Mouse (Mus musculus) Patski (cell line): Measurements from ENCODE around the gene Prelp. TPM values are rescaled to one million over a fixed set of nuclear protein-coding genes. Genes with fewer than 3 reads are reported as not detected.
"Not testable (repeated sequence)": the region's sequence is repeated elsewhere in the genome, so short reads cannot be mapped to it uniquely, and the experiment has no call there.

Experiments
- ATAC-seq: fragments of 100-300 bp; one replicate; pipeline ENCODE4 v1.8.0; 2021
- CTCF ChIA-PET: fragments of 350-600 bp; sonication (Branson Sonifier 250); formaldehyde crosslinking; loops from one replicate; lab custom pipeline; 2022; ENCODE audit warnings: inconsistent platforms; lab: Charles Lee
- POLR2A ChIA-PET: fragments of 350-600 bp; sonication (Branson Sonifier 250); formaldehyde crosslinking; loops from one replicate; lab custom pipeline; 2022; ENCODE audit warnings: antibody characterized with exemption, inconsistent platforms; lab: Charles Lee
- DNase-seq: peaks from one replicate; pipeline ENCODE4 v3.0.0-alpha.2; 2011; ENCODE audit warnings: low read depth, low spot score
- H3K27me3 ChIP-seq: fragments of 371-371 bp; one replicate; pipeline ENCODE4 v1.5.1; 2021
- CTCF ChIP-seq: fragments of 100-300 bp; IDR thresholded peaks from one replicate; pipeline ENCODE4 v1.5.1; 2021
- in situ Hi-C: fragments of 300-500 bp; cut with MboI; formaldehyde crosslinking; loops from 3 replicates; pipeline ENCODE4 v1.11.1; 2018; ENCODE audit warnings: low pct_unique_long_range_greater_than_20kb, mixed read lengths
- polyA plus RNA-seq: library from polyadenylated mRNA; unstranded; gene quantifications from one replicate; pipeline ENCODE4 v1.2.3, GENCODE M21; 2021

The Prelp gene
- 0.05 TPM for polyA plus RNA-seq

DNA sequence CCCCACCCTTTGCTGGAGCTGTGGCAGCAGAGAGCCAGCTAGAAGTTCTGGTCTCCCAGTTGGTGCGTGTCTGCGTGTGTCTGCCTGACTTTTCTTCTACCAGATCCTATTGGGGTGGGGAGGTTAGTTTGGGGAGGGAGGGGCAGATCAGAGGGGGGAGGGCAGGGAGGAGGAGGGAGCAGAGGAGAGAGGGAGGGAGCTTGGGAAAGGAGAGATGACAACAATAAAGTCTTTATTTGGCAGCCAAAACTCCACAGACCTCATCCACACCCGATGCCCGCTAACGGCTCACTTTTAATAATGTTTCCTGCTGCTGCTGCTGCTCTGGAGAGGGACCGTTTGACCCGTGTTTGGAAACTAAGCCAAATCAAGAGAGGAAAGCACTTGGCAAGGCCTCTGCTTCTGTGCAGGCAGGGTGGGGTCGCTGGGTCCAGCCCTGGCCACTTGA, at the start of gene Prelp:
Prelp (minus strand) TSS at position 111 of the 448 bp plus-strand sequence.
- H3K27me3 ChIP-seq = no peaks in the 10 kb centered on the region
- in situ Hi-C loops = loop anchor here (25.0 kb wide), 1 partner anchor 534 kb away; no protein-coding TSS in a partner anchor
- DNase-seq (no peak), ATAC-seq (no peak)
- ChIA-PET CTCF (interaction anchor here (1.2 kb wide), 1 partner anchor 20 kb away, joined by 3 read pairs; no protein-coding TSS in a partner anchor), POLR2A (no interaction called here)
- no peak for TF ChIP-seq CTCF

- H3K27me3 ChIP-seq = no peaks in the 10 kb centered on the region
- DNase-seq (no peak), ATAC-seq (no peak)
- ChIA-PET POLR2A (no interaction called here), CTCF (no interaction called here)
- TF ChIP-seq CTCF = no peak
- in situ Hi-C loops = no loop called here
Measured at GRCm38 (mm10) chr1:133969427-133969826, 48.2 kb upstream of the Prelp start.

DNA sequence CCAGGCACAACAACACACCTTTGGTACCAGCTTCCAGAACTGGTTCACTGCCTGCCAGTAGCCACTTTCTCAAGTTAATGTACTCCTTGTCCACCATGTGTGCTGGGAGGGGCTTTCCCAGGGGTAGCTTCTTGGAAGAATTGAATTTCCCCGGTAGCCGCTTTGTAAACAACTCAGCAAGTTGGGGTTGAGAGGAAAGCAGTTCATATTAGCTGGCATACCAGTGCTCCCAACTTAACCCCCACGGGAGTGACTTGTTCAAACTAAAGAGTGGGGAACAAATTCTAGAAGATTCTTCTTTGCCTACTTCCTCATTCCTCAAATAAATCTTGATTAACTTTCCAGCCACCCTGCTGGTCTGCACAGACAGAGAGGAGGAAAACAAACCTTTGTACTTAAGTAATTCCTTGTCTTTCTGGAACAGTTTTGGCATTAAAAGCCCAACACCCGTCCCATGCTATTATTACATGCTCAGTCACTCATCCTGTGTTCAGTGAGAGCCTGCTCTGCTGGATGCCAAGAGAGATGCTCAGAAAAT, 47.6 kb upstream of the Prelp start:
- no peak for ATAC-seq
- CTCF ChIA-PET = no interaction called here
- POLR2A ChIA-PET = no interaction called here
- H3K27me3 ChIP-seq = no peaks in the 10 kb centered on the region
- in situ Hi-C loops = no loop called here
- no peak for TF ChIP-seq CTCF
- DNase-seq = no peak

DNA sequence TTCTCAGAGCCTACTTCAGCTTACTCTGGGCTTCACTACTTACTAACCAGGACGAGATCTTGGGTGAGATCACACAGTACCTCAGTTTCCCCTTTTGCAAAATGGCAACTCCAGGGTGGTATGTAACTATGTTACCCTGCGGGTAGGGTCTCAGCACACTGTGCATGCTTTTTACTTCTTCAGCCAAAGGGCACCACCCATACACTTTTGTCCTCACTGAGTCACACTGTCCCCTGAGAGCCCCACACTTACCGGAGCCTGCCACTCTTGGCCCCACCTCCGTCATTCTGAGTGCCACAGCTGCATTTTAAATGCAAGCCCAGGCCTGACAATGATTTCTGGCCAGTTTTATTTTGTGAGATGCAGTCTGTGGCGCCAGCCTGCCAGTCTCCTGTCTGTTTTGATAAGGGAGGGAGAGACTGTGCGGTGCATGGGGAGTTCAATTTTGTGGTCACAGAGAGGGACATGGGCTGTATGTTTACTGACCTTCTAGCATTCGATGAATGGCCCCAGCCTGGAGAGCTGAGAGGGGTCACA, 46.3 kb upstream of the Prelp start:
- ATAC-seq = no peak
- in situ Hi-C loops = no loop called here
- DNase-seq = no peak
- CTCF ChIA-PET = no interaction called here
- no peaks in the 10 kb centered on the region for H3K27me3 ChIP-seq
- TF ChIP-seq CTCF = no peak
- POLR2A ChIA-PET = no interaction called here

DNA sequence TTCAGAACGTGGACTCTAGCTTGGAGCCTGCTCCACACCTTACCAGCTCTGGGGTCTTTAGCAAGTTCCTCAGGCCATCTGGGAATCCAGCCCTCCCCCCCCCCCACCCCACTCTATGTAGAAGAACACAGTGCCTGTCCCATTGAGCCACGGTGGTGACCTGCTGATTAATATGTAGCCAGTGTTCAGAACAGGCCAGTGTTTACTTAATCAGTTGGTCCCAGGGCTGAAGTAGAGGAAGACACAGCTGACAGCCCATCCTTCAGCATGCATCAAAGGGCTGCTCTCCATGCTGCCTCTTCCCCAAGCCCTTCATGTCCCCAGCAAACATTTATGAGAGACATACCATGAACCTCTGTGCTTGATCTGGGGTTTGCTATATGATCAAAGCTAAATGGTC, 44.8 kb upstream of the Prelp start:
- ChIA-PET CTCF (interaction anchor here (1.0 to 1.5 kb wide), 2 partner anchors 23 to 80 kb away, joined by 3 read pairs; no protein-coding TSS in a partner anchor), POLR2A (no interaction called here)
- no peak for TF ChIP-seq CTCF
- H3K27me3 ChIP-seq = no peaks in the 10 kb centered on the region
- ATAC-seq = no peak
- in situ Hi-C loops = no loop called here
- no peak for DNase-seq

DNA sequence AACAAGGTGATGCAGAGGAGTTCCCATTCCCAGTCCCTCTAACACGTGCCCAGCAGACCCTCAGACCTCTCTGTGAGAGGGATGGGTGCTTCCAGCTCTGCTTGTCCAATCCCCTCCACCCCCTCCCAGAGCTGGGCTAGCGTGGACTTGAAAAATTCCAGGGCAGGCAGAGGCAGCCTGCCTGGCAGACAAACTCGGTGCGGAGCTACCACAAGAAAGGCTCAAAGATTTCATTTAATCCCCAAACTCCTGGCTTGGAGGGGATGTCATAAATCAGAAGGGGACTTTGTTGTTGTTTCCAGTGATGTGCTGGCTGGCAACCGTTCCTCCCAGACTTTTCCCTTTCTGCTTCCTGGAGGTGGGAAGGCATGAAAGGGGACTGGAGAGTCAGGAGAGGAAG, 44.1 kb upstream of the Prelp start:
- ChIA-PET CTCF (interaction anchor here (1.5 kb wide), 1 partner anchor 81 kb away, joined by 3 read pairs; no protein-coding TSS in a partner anchor), POLR2A (no interaction called here)
- DNase-seq = no peak
- H3K27me3 ChIP-seq = no peaks in the 10 kb centered on the region
- no peak for TF ChIP-seq CTCF
- in situ Hi-C loops = no loop called here
- no peak for ATAC-seq

DNA sequence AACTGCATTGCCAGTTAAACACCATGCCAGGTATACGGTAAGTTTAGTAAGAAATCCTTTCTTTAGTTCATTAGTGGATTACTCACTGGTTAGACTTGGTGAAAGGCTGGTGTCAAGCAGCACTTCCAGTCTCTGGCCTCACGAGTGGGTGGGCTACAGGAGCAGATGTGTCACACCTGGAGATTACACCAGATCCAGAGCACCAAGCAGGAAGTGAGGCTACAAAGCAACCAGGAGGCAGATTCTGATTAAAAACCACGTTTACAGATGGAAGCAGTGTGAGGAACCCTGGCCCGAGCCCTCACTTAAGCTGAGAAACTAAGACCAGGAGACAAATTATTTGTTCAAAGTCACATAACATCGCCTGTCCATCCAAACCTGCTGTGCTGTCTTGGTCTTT, 43.5 kb upstream of the Prelp start:
- no peak for TF ChIP-seq CTCF
- ChIA-PET CTCF (interaction anchor here (1.0 to 1.5 kb wide), 3 partner anchors 9 to 81 kb away, joined by 3 to 4 read pairs (median 3); no protein-coding TSS in a partner anchor), POLR2A (interaction anchor here (1.0 kb wide), 1 partner anchor 8 kb away, joined by 4 read pairs; no protein-coding TSS in a partner anchor)
- no peak for ATAC-seq
- no peak for DNase-seq
- no peaks in the 10 kb centered on the region for H3K27me3 ChIP-seq
- in situ Hi-C loops = loop anchor here (5.0 kb wide), 1 partner anchor 83 kb away; no protein-coding TSS in a partner anchor

GRCm38 (mm10) chr1:133963578-133963977, 42.4 kb upstream of the Prelp start:
- POLR2A ChIA-PET, H3K27me3 ChIP-seq, DNase-seq, CTCF ChIA-PET, ATAC-seq: not testable (repeated sequence)
- in situ Hi-C loops = loop anchor here (5.0 kb wide), 1 partner anchor 84 kb away; no protein-coding TSS in a partner anchor

DNA sequence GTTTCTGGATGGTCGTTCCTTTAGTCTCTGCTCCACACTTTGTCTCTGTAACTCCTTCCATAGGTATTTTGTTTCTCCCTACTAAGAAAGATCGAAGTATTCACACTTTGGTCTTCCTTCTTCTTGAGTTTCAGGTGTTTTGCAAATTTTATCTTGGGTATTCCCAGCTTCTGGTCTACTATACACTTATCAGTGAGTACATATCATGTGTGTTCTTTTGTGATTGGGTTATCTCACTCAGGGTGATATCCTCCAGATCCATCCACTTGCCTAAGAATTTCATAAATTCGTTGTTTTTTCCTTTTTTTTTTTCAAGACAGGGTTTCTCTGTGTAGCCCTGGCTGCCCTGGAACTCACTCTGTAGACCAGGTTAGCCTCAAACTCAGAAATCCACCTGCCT, 41.9 kb upstream of the Prelp start:
- in situ Hi-C loops = loop anchor here (5.0 kb wide), 1 partner anchor 84 kb away; no protein-coding TSS in a partner anchor
- DNase-seq, ATAC-seq, H3K27me3 ChIP-seq: not testable (repeated sequence)
- POLR2A ChIA-PET = interaction anchor here (0.7 kb wide), 1 partner anchor 81 kb away, joined by 3 read pairs; no protein-coding TSS in a partner anchor
- CTCF ChIA-PET = interaction anchor here (1.0 to 4.6 kb wide), 2 partner anchors 52 to 83 kb away, joined by 3 to 30 read pairs; no protein-coding TSS in a partner anchor

DNA sequence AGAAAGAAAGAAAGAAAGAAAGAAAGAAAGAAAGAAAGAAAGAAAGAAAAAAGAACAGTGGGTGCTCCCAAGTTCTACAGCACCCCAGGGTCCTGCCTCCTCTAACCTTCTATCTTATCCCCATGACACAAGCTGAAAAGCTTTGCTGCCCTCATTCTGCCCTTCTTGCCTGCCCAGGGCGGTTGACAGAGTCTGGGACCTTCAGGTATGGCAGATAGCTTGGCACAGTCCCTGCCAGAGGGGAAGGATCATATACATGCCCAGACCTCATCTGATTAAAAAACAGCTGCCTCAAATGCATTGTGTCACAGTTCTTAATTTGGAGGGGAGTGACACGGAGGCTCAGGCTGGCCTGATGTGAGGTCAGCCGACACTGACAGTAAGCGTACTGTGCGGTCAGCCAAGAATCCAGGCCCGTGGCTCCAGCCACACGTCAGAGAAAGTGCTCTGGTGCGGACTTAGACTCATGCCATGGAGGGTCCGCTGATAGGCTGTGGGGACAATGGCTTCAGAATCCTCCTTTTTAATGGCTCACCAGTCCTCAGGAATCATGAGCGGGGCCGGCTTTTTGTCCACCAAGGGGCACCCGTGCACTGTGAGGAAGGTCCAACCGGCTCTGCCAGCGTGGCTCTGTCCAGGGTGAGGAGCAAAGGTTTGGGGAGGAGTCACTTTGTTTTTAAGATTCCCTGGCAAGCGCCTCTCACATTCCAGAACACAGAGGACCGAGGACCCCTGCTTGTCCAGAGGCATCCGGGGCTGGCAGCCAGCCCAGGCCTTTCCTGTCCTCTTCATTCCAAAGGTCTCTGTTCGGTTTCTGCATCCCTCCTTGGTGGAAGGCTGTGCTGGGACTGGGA, 40.3 kb upstream of the Prelp start:
- in situ Hi-C loops = loop anchor here (5.0 kb wide), 1 partner anchor 86 kb away; no protein-coding TSS in a partner anchor
- ChIA-PET CTCF (interaction anchor here (0.8 to 4.6 kb wide), 4 partner anchors 21 to 226 kb away, joined by 3 to 30 read pairs (median 6); no protein-coding TSS in a partner anchor), POLR2A (no interaction called here)
- no peak for TF ChIP-seq CTCF
- peak; percentile 61 for ATAC-seq
- DNase-seq = no peak
- H3K27me3 ChIP-seq = no peaks in the 10 kb centered on the region
